Mouse (Mus musculus) heart, adult 2 months (tissue): ENCODE results near the gene Edn2.
A peak's percentile ranks its signal among the peaks of the same experiment; 100 is the strongest.

ENCODE experiments used
- CTCF ChIP-seq: fragments of 200-600 bp; IDR thresholded peaks from 2 replicates; pipeline ENCODE4 v1.8.1; 2022; ENCODE audit warnings: antibody characterized with exemption, mild to moderate bottlenecking, moderate library complexity
- POLR2A ChIP-seq: fragments of 200-500 bp; IDR thresholded peaks from 2 replicates; pipeline ENCODE4 v1.6.1; 2011; ENCODE audit warnings: mild to moderate bottlenecking, low read depth, low read length, control low read depth; ENCODE audit not compliant: insufficient read depth

DNA sequence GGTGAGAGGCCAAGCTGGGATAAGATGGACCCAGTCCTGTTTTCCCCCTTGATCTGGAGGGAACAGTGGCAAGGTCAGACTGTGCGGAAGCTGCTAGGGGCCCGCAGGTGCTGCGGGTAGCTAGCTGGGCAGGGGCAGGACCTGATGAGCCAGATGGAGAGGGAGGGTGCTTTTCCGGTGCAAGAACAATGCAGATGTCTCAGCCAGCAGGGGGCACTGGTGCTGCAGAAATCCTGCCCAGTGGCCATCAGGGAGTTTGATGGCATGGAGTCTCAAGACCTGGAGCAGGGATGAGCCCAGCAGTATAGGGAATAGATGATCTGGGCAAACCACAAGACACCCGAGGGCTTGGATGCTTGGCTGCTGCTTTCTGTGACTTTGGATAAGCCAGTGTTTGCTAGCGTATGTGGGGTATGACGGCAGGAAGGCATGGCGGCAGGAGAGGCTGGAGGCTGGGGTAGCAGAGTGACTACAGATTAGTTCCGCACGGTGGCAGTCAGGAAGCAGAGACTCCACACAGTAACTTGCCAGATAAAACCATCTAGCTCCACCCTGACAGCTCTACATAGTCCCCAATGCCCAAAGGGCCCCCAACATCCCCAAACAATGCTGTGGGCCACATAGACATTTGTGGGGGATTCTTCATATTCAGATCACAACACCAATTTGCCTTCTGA is 55.0 kb downstream of the Edn2 start:
- TF ChIP-seq POLR2A: no peak
- peak; percentile 75 for TF ChIP-seq CTCF
